Mouse (Mus musculus) cerebellum, adult 2 months (tissue): ENCODE results near the gene Polr2i.

ENCODE experiments used
- CTCF ChIP-seq: fragments of 200-500 bp; IDR thresholded peaks from 2 replicates; pipeline ENCODE4 v1.5.1; 2011; ENCODE audit warnings: low read depth, mild to moderate bottlenecking, control low read depth, low read length, moderate library complexity, borderline replicate concordance; ENCODE audit not compliant: insufficient read depth
- POLR2A ChIP-seq: fragments of 200-500 bp; IDR thresholded peaks from 2 replicates; pipeline ENCODE4 v1.6.1; 2011; ENCODE audit warnings: low read length, control low read depth, borderline replicate concordance; ENCODE audit not compliant: insufficient read depth

DNA sequence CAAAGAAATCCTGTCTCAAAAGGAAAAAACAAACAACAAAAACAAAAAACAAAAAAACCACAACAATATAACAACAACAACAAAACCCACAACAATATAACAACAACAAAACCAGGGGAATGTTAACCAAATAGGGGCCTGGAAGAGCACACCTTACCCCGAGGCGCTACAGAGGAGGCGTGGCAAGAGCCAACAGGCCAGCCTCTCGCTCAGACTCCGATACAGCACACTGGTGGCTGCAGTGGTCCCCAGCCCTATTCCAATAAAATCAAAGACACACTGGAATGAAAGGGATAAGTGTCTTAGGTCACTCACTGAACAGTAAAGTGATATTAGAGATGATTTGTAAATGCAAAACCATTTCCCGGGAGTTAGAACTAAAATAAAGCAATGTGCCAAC lies 47.8 kb downstream of the Polr2i start:
- TF ChIP-seq POLR2A (no peak), CTCF (no peak)
